Comparison of ENCODE assay signal across 13 mouse cellular contexts in the genomic region with DNA sequence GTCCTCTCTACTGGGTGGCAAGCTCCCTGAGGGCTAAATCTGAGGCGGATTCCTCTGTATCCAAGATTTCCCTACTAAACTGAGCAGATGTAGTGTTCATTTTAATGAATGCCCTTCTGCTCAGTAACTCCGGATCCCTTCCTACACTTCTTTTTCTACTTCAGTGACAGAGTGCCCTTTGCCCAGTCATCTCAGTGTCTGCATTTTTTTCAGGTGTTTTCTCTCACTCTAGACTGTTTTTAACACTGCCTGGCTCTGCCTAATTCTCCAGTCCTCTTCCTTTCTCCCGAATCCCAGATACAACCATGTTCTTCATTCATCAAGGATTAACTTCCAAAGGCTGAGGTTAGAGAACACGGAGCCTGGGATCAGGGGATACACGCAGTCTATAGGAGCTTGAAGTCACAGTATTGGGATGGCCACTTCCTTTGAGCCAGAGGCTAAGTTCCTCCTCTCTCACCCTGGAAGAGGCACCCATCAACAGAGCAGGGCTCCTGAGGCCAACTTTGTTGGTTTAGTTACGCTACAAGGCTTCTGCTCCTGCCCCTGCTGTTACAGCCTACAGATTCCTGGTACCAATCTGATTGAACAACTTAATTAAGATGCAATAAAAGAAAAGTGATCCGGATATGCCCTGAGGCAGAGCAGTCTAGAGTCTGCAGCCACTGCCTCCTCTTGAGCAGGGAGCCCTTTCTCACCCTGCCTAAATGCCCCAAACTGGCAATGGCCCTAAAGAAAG. TPM values are rescaled to one million over a fixed set of nuclear protein-coding genes. Genes with fewer than 3 reads are reported as not detected.
"Had no signal": no experiment of that assay in that cellular context is flagged by ENCODE, and none has a peak within 500 bp of the region (broad histone marks: within the 10 kb centered on the region; RNA-seq: fewer than 3 reads in every experiment).

No protein-coding gene starts in this region.

- H3K9ac ChIP-seq: limb, embryonic 15.5 days; liver, embryonic 12.5 days; lung, embryonic 14.5 days; midbrain, embryonic 15.5 days; neural tube, embryonic 12.5 days had no signal

- DNase-seq: lung, embryonic 14.5 days; lung, postnatal 10 days; lung, postnatal 4 days; thymus, adult 18-20 months; thymus, postnatal 14 days had no signal

- H3K4me2 ChIP-seq: limb, embryonic 15.5 days; liver, embryonic 12.5 days; lung, embryonic 14.5 days; midbrain, embryonic 15.5 days; neural tube, embryonic 12.5 days had no signal

- H3K9me3 ChIP-seq: limb, embryonic 15.5 days; liver, embryonic 12.5 days; midbrain, embryonic 10.5 days; midbrain, embryonic 15.5 days; neural tube, embryonic 12.5 days had no signal

- H3K4me3 ChIP-seq: limb, embryonic 15.5 days; liver, embryonic 12.5 days; midbrain, embryonic 10.5 days; midbrain, embryonic 15.5 days; neural tube, embryonic 12.5 days had no signal

- H3K36me3 ChIP-seq: limb, embryonic 15.5 days; liver, embryonic 12.5 days; midbrain, embryonic 10.5 days; midbrain, embryonic 15.5 days; neural tube, embryonic 12.5 days had no signal

- H3K27ac ChIP-seq: hindbrain, postnatal 0 days; limb, embryonic 15.5 days; liver, embryonic 12.5 days; midbrain, embryonic 10.5 days; midbrain, embryonic 15.5 days; neural tube, embryonic 12.5 days had no signal

- ATAC-seq: hindbrain, postnatal 0 days; intestine, embryonic 16.5 days; liver, embryonic 12.5 days; midbrain, embryonic 15.5 days had no signal

RNA-seq across cellular contexts. Expression of gene Trabd2b, which starts 4.4 kb away (rescaled TPM):
- total RNA-seq: neutrophil, adult 5-6 weeks had no signal
